Mouse (Mus musculus) CH12.LX (cell line): ENCODE data around the gene Tmem176a. TPM values are rescaled to one million over a fixed set of nuclear protein-coding genes. Genes with fewer than 3 reads are reported as not detected.

Experiments
- DNase-seq: peaks from one replicate; pipeline ENCODE4 v3.0.0-alpha.2; 2013; ENCODE audit errors: extremely low read depth
- H3K27ac ChIP-seq: 2 replicates; pipeline ENCODE4 v1.5.1; 2012; ENCODE audit warnings: low read depth, mild to moderate bottlenecking, control low read depth, moderate library complexity; ENCODE audit not compliant: insufficient read depth
- H3K27me3 ChIP-seq: replicated peaks from 2 replicates; pipeline ENCODE3; 2012; ENCODE audit warnings: inconsistent platforms
- H3K36me3 ChIP-seq, 2 experiments: replicated peaks in 1 of 2; 2 replicates each; pipeline versions ENCODE3 to v1.6.1; 2012; ENCODE audit warnings: inconsistent platforms in 1 of 2, low read length in 1 of 2, mild to moderate bottlenecking in 1 of 2, mixed read lengths in 1 of 2, moderate library complexity in 1 of 2; ENCODE audit not compliant: control insufficient read depth in 1 of 2, insufficient read depth in 1 of 2
- H3K4me1 ChIP-seq, 2 experiments: 2 replicates each; pipeline ENCODE4 v1.6.1; 2012; ENCODE audit warnings: inconsistent platforms in 1 of 2, moderate library complexity in 1 of 2; ENCODE audit not compliant: insufficient read depth in 2 of 2, control insufficient read depth in 1 of 2
- H3K4me2 ChIP-seq: 2 replicates; pipeline ENCODE4 v1.6.1; 2012; ENCODE audit warnings: low read depth, mild to moderate bottlenecking, control low read depth; ENCODE audit not compliant: poor library complexity, insufficient read depth, severe bottlenecking
- H3K4me3 ChIP-seq, 3 experiments: fragments of 150-350 bp in 1 of 3; sonication (generic) in 1 of 3; replicated peaks in 1 of 3; 2 replicates each; pipeline versions ENCODE3 to v1.5.1; 2011 to 2012; ENCODE audit warnings: low read depth in 2 of 3, low read length in 2 of 3, mild to moderate bottlenecking in 2 of 3, moderate library complexity in 2 of 3, control low read depth in 1 of 3, improper control_type of control experiment in 1 of 3, inconsistent platforms in 1 of 3, mixed read lengths in 1 of 3; ENCODE audit not compliant: poor library complexity in 1 of 3
- H3K79me2 ChIP-seq: replicated peaks from 2 replicates; pipeline ENCODE4 v1.6.1; 2012; ENCODE audit warnings: mild to moderate bottlenecking, moderate library complexity; ENCODE audit not compliant: control insufficient read depth, poor library complexity, insufficient read depth, severe bottlenecking; ENCODE audit errors: extremely low read depth
- H3K9ac ChIP-seq: 2 replicates; pipeline ENCODE4 v1.6.1; 2012; ENCODE audit warnings: low read depth, mild to moderate bottlenecking, control low read depth, moderate library complexity; ENCODE audit not compliant: insufficient read depth
- H3K9me3 ChIP-seq: replicated peaks from 2 replicates; pipeline ENCODE3; 2012; ENCODE audit warnings: low read length, inconsistent platforms, mixed read lengths
- BHLHE40 ChIP-seq: IDR thresholded peaks from 2 replicates; pipeline ENCODE4 v1.6.1; 2011; ENCODE audit warnings: mild to moderate bottlenecking, low read depth, low read length, improper control_type of control experiment
- CHD2 ChIP-seq: IDR thresholded peaks from 2 replicates; pipeline ENCODE4 v1.6.1; 2011; ENCODE audit warnings: low read length, improper control_type of control experiment
- ETS1 ChIP-seq: conservative IDR thresholded peaks from 2 replicates; pipeline ENCODE4 v1.6.1; 2012; ENCODE audit warnings: low read depth, mild to moderate bottlenecking, inconsistent platforms, low read length, improper control_type of control experiment, moderate library complexity
- HCFC1 ChIP-seq: IDR thresholded peaks from 2 replicates; pipeline ENCODE4 v1.6.1; 2012; ENCODE audit warnings: low read depth, mild to moderate bottlenecking, inconsistent platforms, low read length, improper control_type of control experiment
- IRF4 ChIP-seq: IDR thresholded peaks from 2 replicates; pipeline ENCODE4 v1.6.1; 2014; ENCODE audit warnings: low read depth, mild to moderate bottlenecking, inconsistent platforms, low read length, improper control_type of control experiment
- JUND ChIP-seq: conservative IDR thresholded peaks from 2 replicates; pipeline ENCODE4 v1.6.1; 2011; ENCODE audit warnings: low read depth, low read length, improper control_type of control experiment
- MAFK ChIP-seq: IDR thresholded peaks from 2 replicates; pipeline ENCODE4 v1.6.1; 2011; ENCODE audit warnings: low read length, improper control_type of control experiment; ENCODE audit not compliant: insufficient replicate concordance
- MAX ChIP-seq: IDR thresholded peaks from 2 replicates; pipeline ENCODE4 v1.6.1; 2011; ENCODE audit warnings: low read length, improper control_type of control experiment
- MAZ ChIP-seq: IDR thresholded peaks from 2 replicates; pipeline ENCODE4 v1.6.1; 2012; ENCODE audit warnings: low read depth, mild to moderate bottlenecking, inconsistent platforms, low read length, improper control_type of control experiment, moderate library complexity
- NELFE ChIP-seq: IDR thresholded peaks from 2 replicates; pipeline ENCODE4 v1.6.1; 2011; ENCODE audit warnings: low read depth, low read length, improper control_type of control experiment
- RCOR1 ChIP-seq: conservative IDR thresholded peaks from 2 replicates; pipeline ENCODE4 v1.6.1; 2012; ENCODE audit warnings: low read depth, mild to moderate bottlenecking, inconsistent platforms, low read length, improper control_type of control experiment
- TBP ChIP-seq: conservative IDR thresholded peaks from 2 replicates; pipeline ENCODE4 v1.6.1; 2011; ENCODE audit warnings: low read depth, low read length, improper control_type of control experiment
- USF1 ChIP-seq: IDR thresholded peaks from 2 replicates; pipeline ENCODE4 v1.6.1; 2014; ENCODE audit warnings: low read depth, mild to moderate bottlenecking, inconsistent platforms, low read length, improper control_type of control experiment
- ZC3H11A ChIP-seq: IDR thresholded peaks from 2 replicates; pipeline ENCODE4 v1.6.1; 2012; ENCODE audit warnings: low read depth, mild to moderate bottlenecking, inconsistent platforms, low read length, improper control_type of control experiment
- ZNF384 ChIP-seq: IDR thresholded peaks from 2 replicates; pipeline ENCODE4 v1.6.1; 2012; ENCODE audit warnings: low read depth, low read length, improper control_type of control experiment, inconsistent platforms
- dilution Hi-C: fragments of 300-500 bp; cut with MboI; formaldehyde crosslinking; loops from 2 replicates; pipeline ENCODE4 v1.14.3; 2020; ENCODE audit warnings: low sequenced_read_pairs; ENCODE audit not compliant: extremely low pct_unique_long_range_greater_than_20kb, extremely low pct_ligation_motif_present
- in situ Hi-C: fragments of 300-500 bp; cut with MboI; formaldehyde crosslinking; loops from 3 replicates; pipeline ENCODE4 v1.14.3; 2019; ENCODE audit warnings: low sequenced_read_pairs, low pct_ligation_motif_present, low pct_unique_long_range_greater_than_20kb, mixed read lengths
- polyA plus RNA-seq: library from polyadenylated mRNA; unstranded; fragments of >175 nt; gene quantifications from 2 replicates; pipeline ENCODE4 v1.2.1, GENCODE M21; 2012; ENCODE audit warnings: low read depth; ENCODE audit not compliant: insufficient read length
- total RNA-seq, 2 experiments: library from RNA; depleted of rRNA; stranded (reverse); fragments of 300-350 nt in 1 of 2; fragments of >200 nt in 1 of 2; gene quantifications; 2 replicates each; pipeline ENCODE4 v1.2.3; 2012 to 2014

The Tmem176a gene
- total and polyA plus RNA-seq, 3 experiments, result 27.2 to 58.0 (median 34.6) TPM

DNA sequence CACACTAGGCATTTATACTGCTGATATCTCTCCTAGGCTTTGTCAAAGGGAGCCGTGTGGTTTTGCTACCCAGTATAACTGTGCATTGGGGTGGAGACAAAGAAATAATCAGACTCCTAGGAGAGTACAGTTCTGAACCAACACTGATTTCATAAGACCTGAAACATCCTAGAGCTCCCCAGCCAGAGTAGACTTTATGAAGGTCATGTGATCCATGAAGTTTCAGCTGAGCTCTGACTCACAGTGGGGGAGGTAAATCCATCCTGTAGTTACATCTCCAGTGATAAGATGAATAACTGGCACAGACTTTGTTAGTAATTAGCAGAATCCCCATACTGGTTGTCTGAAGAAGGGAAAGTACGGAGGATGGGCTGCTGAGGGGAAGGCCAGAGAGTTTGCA lies 29.1 kb downstream of the Tmem176a start:
- Histone ChIP-seq H3K4me2 (no peak overlapping the region), H3K9ac (no peak overlapping the region), H3K4me1 (peaks cover 3 to 29% of the 10 kb centered on the region in 2 experiments), H3K27ac (no peak overlapping the region), H3K9me3 (no peaks in the 10 kb centered on the region), H3K79me2 (no peaks in the 10 kb centered on the region), H3K36me3 (no peaks in the 10 kb centered on the region), H3K27me3 (no peaks in the 10 kb centered on the region)
- dilution Hi-C loops, result no loop called here
- no peak for DNase-seq
- TF ChIP-seq BHLHE40, result no peak
- no peak for TF ChIP-seq HCFC1
- peak; percentile 6; the same call in 1 of the 2 replicates for TF ChIP-seq USF1
- TF ChIP-seq CHD2, result no peak
- no peak for TF ChIP-seq TBP
- TF ChIP-seq, all 38 proteins: peak for 1
- in situ Hi-C loops, result loop anchor here (10.0 kb wide), 1 partner anchor 85 kb away; no protein-coding TSS in a partner anchor
- no peak overlapping the region for H3K4me3 ChIP-seq

DNA sequence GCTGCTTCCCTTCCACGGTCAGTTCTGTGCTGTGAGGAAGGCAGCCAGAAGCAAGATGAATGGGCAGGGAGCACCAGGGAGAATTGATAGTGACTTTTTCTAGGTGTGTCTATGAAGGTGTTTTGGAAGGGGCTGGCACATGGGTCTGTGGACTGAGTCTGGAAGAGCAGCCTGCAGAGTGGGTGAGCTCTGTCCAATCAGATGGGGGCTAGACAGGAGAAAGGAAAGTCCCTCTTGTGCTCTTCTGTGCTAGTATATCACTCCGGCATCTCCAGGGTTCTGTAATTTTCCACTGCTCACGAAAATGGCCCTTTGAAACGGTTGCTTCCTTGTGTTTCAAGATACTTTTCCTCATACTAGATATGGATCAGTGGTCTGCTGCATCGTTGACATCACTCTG lies 31.9 kb downstream of the Tmem176a start, which contains the start of gene Aoc1:
Aoc1 (plus strand) TSS at position 301 of the 400 bp plus-strand sequence.
- in situ Hi-C loops (no loop called here), dilution Hi-C loops (no loop called here)
- Histone ChIP-seq H3K4me1 (peaks cover 3 to 37% of the 10 kb centered on the region in 2 experiments), H3K9ac (no peak within 1 kb of the TSS), H3K79me2 (no peaks in the 10 kb centered on the region), H3K9me3 (no peaks in the 10 kb centered on the region), H3K27ac (no peak within 1 kb of the TSS), H3K36me3 (no peaks in the 10 kb centered on the region), H3K4me2 (no peak within 1 kb of the TSS), H3K27me3 (peaks cover 6% of the 10 kb centered on the region), H3K4me3 (no peak within 1 kb of the TSS)
- TF ChIP-seq JUND (no peak), BHLHE40 (no peak), ZC3H11A (no peak), ZNF384 (no peak), MAFK (no peak), ETS1 (no peak), MAX (no peak), NELFE (no peak), RCOR1 (no peak), IRF4 (no peak), MAZ (no peak)
- DNase-seq, result no peak
